Mouse (Mus musculus): ENCODE results near the gene Ldlr. TPM values are rescaled to one million over a fixed set of nuclear protein-coding genes. Genes with fewer than 3 reads are reported as not detected.
"Not testable (repeated sequence)": the region's sequence is repeated elsewhere in the genome, so short reads cannot be mapped to it uniquely, and the experiment has no call there.

Ldlr gene
- total RNA-seq, 2 experiments from 2014 or later: 20.2 to 21.0 TPM

GRCm38 (mm10) chr9:21754516-21755321 lies 31.4 kb downstream of the Ldlr start:
- DNase-seq (ENCODE audit: low spot score in 2 of 2): no peak

- DNase-seq (ENCODE audit: low spot score in 2 of 2): no peak
Measured at GRCm38 (mm10) chr9:21758576-21759529, 35.6 kb downstream of the Ldlr start.

GRCm38 (mm10) chr9:21759718-21760117 lies 36.4 kb downstream of the Ldlr start:
- no peak for DNase-seq (ENCODE audit: low spot score in 2 of 2)

- peak; percentile 94 to 98 for DNase-seq (ENCODE audit: low spot score in 2 of 2)
Measured at GRCm38 (mm10) chr9:21760155-21761088, 37.1 kb downstream of the Ldlr start, which contains the start of gene Spc24. Spc24 (minus strand) TSS chr9:21760303.

- no peak for DNase-seq (ENCODE audit: low spot score in 2 of 2)
Measured at GRCm38 (mm10) chr9:21762135-21762534, 38.9 kb downstream of the Ldlr start.

GRCm38 (mm10) chr9:21764084-21764999 lies 41.1 kb downstream of the Ldlr start:
- no peak for DNase-seq (ENCODE audit: low spot score in 2 of 2)

- no peak for DNase-seq (ENCODE audit: low spot score in 2 of 2)
Measured at GRCm38 (mm10) chr9:21767896-21768295, 44.6 kb downstream of the Ldlr start.

- DNase-seq (ENCODE audit: low spot score in 2 of 2): no peak
Measured at GRCm38 (mm10) chr9:21768511-21769411, 45.5 kb downstream of the Ldlr start.

- no peak for DNase-seq (ENCODE audit: low spot score in 2 of 2)
Measured at GRCm38 (mm10) chr9:21769558-21770183, 46.4 kb downstream of the Ldlr start.

GRCm38 (mm10) chr9:21773396-21773795 lies 50.1 kb downstream of the Ldlr start:
- DNase-seq (ENCODE audit: low spot score in 2 of 2): not testable (repeated sequence)

- DNase-seq (ENCODE audit: low spot score in 2 of 2): no peak
Measured at GRCm38 (mm10) chr9:21774353-21774752, 51.1 kb downstream of the Ldlr start.

GRCm38 (mm10) chr9:21777726-21778125 lies 54.4 kb downstream of the Ldlr start:
- no peak for DNase-seq (ENCODE audit: low spot score in 2 of 2)

GRCm38 (mm10) chr9:21781657-21782468 lies 58.6 kb downstream of the Ldlr start:
- no peak for DNase-seq (ENCODE audit: low spot score in 2 of 2)

GRCm38 (mm10) chr9:21784517-21785307 lies 61.4 kb downstream of the Ldlr start:
- no peak for DNase-seq (ENCODE audit: low spot score in 2 of 2)

- not testable (repeated sequence) for DNase-seq (ENCODE audit: low spot score in 2 of 2)
Measured at GRCm38 (mm10) chr9:21786309-21786708, 63.0 kb downstream of the Ldlr start.

- DNase-seq (ENCODE audit: low spot score in 2 of 2): peak in 1 of 2 experiments; percentile 49
Measured at GRCm38 (mm10) chr9:21786906-21787305, 63.6 kb downstream of the Ldlr start.
